Mouse (Mus musculus) heart, adult 2 months (tissue): ENCODE measurements around the gene Snrnp200. TPM values are rescaled to one million over a fixed set of nuclear protein-coding genes. Genes with fewer than 3 reads are reported as not detected.

Experiments
- DNase-seq, 2 experiments: peaks; one replicate each; pipeline ENCODE4 v3.0.0; 2021
- H3K27ac ChIP-seq: fragments of 200-600 bp; 2 replicates; pipeline ENCODE4 v1.8.1; 2022
- H3K27me3 ChIP-seq: fragments of 200-500 bp; 2 replicates; pipeline ENCODE4 v1.6.1; 2012; ENCODE audit warnings: mild to moderate bottlenecking, low read length, inconsistent platforms, mixed read lengths; ENCODE audit not compliant: control insufficient read depth, insufficient read depth
- H3K36me3 ChIP-seq: fragments of 200-500 bp; 2 replicates; pipeline ENCODE4 v1.6.1; 2012; ENCODE audit warnings: low read length, inconsistent platforms; ENCODE audit not compliant: control insufficient read depth, insufficient read depth
- H3K4me1 ChIP-seq: fragments of 200-500 bp; 2 replicates; pipeline ENCODE4 v1.6.1; 2011; ENCODE audit warnings: low read length; ENCODE audit not compliant: control insufficient read depth, insufficient read depth
- H3K4me3 ChIP-seq: fragments of 200-600 bp; 2 replicates; pipeline ENCODE4 v1.8.1; 2022
- H3K79me2 ChIP-seq: fragments of 200-500 bp; replicated peaks from 2 replicates; pipeline ENCODE4 v1.6.1; 2012; ENCODE audit warnings: mild to moderate bottlenecking, inconsistent platforms, low read length, moderate library complexity, mixed read lengths; ENCODE audit not compliant: control insufficient read depth, insufficient read depth
- H3K9ac ChIP-seq: fragments of 200-500 bp; 2 replicates; pipeline ENCODE4 v1.6.1; 2012; ENCODE audit warnings: low read depth, mild to moderate bottlenecking, control low read depth, inconsistent platforms, low read length, mixed read lengths
- CTCF ChIP-seq: fragments of 200-600 bp; IDR thresholded peaks from 2 replicates; pipeline ENCODE4 v1.8.1; 2022; ENCODE audit warnings: antibody characterized with exemption, mild to moderate bottlenecking, moderate library complexity
- EP300 ChIP-seq: fragments of 200-500 bp; IDR thresholded peaks from 2 replicates; pipeline ENCODE4 v1.6.1; 2011; ENCODE audit warnings: low read depth, low read length, control low read depth; ENCODE audit not compliant: insufficient read depth
- POLR2A ChIP-seq: fragments of 200-500 bp; IDR thresholded peaks from 2 replicates; pipeline ENCODE4 v1.6.1; 2011; ENCODE audit warnings: mild to moderate bottlenecking, low read depth, low read length, control low read depth; ENCODE audit not compliant: insufficient read depth
- WGBS: fragments of 180-500 bp; shearing (Covaris S2); methylation state at CpG from one replicate; pipeline ENCODE4 v1.1.7; 2018; 5-methylcytosine and 5-hydroxymethylcytosine counted together
- intact Hi-C: fragments of 180-260 bp; cut with DNase I; formaldehyde crosslinking; loops from one replicate; pipeline ENCODE4 v1.15.1; 2025
- polyA plus RNA-seq: library from polyadenylated mRNA; depleted of rRNA; stranded (reverse); fragments of >200 nt; gene quantifications from 2 replicates; pipeline ENCODE4 v1.2.3, GENCODE M21; 2012
- total RNA-seq, 2 experiments: library from RNA; stranded (reverse); gene quantifications; 2 replicates each; pipeline ENCODE4 v1.2.3; 2021

The Snrnp200 gene
- total and polyA plus RNA-seq, 3 experiments = 34.0 to 69.5 (median 59.3) TPM

DNA sequence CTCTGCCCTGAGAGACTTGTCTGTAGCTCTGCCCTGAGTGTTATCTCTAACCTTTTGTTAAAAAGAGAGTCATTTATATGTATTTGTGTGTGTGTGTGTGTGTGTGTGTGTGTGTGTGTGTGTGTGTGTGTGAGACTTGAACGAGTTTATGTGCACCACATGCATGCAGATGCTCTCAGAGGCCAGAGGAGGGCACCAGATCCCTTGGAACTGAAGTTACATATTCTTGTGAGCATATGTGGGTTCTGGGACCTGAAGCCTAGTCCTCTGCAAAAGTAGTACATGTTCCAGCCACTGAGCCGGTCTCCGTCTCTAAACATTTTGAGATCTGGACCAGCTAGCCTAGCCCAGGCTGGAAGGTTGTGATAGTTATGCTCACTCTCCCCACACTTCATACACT is 17.1 kb downstream of the Snrnp200 start:
- intact Hi-C loops = no loop called here
- no peak for DNase-seq
- no peaks in the 10 kb centered on the region for H3K36me3 ChIP-seq
- 99% methylated on average over 3 of the region's 3 CpGs for WGBS
- H3K79me2 ChIP-seq = no peaks in the 10 kb centered on the region
- no peak overlapping the region for H3K4me3 ChIP-seq
- no peak overlapping the region for H3K9ac ChIP-seq
- H3K4me1 ChIP-seq = no peaks in the 10 kb centered on the region
- no peak overlapping the region for H3K27ac ChIP-seq
- TF ChIP-seq CTCF (no peak), POLR2A (no peak), EP300 (no peak)
- no peaks in the 10 kb centered on the region for H3K27me3 ChIP-seq

GRCm38 (mm10) chr2:127237897-127238610 is 29.9 kb downstream of the Snrnp200 start:
- 70% methylated on average over 11 of the region's 11 CpGs for WGBS
- Histone ChIP-seq H3K27ac (no peak overlapping the region), H3K27me3 (no peaks in the 10 kb centered on the region), H3K4me1 (peaks cover 2% of the 10 kb centered on the region; the same call in 1 of the 2 replicates), H3K4me3 (no peak overlapping the region), H3K79me2 (no peaks in the 10 kb centered on the region), H3K36me3 (peaks cover 1% of the 10 kb centered on the region; the same call in 1 of the 2 replicates), H3K9ac (no peak overlapping the region)
- no peak for DNase-seq
- TF ChIP-seq CTCF (no peak), POLR2A (no peak), EP300 (no peak)
- intact Hi-C loops = no loop called here

- intact Hi-C loops = no loop called here
- Histone ChIP-seq H3K9ac (no peak overlapping the region), H3K4me1 (peaks cover 2% of the 10 kb centered on the region; the same call in 1 of the 2 replicates), H3K27me3 (no peaks in the 10 kb centered on the region), H3K36me3 (peaks cover 1% of the 10 kb centered on the region; the same call in 1 of the 2 replicates), H3K4me3 (no peak overlapping the region), H3K79me2 (no peaks in the 10 kb centered on the region), H3K27ac (no peak overlapping the region)
- no peak for DNase-seq
- no peak for TF ChIP-seq CTCF
- no peak for TF ChIP-seq EP300
- TF ChIP-seq POLR2A = no peak
- 93% methylated on average over 2 of the region's 2 CpGs for WGBS
These were observed 31.9 kb downstream of the Snrnp200 start for GRCm38 (mm10) chr2:127240065-127240464.

GRCm38 (mm10) chr2:127247592-127248333 is 39.6 kb downstream of the Snrnp200 start, which contains the start of the genes Ciao1 and Tmem127:
Gene Ciao1, minus strand, starts transcription at chr2:127247816.
Gene Tmem127, plus strand, starts transcription at chr2:127247908.
- Histone ChIP-seq H3K36me3 (peaks cover 19% of the 10 kb centered on the region), H3K27me3 (no peaks in the 10 kb centered on the region), H3K4me1 (peaks cover 12% of the 10 kb centered on the region), H3K4me3 (peak within 1 kb of the TSS; percentile 97), H3K79me2 (peaks cover 4% of the 10 kb centered on the region; the same call in 1 of the 2 replicates), H3K9ac (peak within 1 kb of the TSS; percentile 86), H3K27ac (peak within 1 kb of the TSS; percentile 93)
- WGBS = under 1% methylated on average over 53 of the region's 53 CpGs
- DNase-seq = peak; percentile 96 to 99
- intact Hi-C loops = loop anchor here (1.0 to 5.0 kb wide), 3 partner anchors 23 to 90 kb away; partner anchors contain the start of genes 1810024B03Rik, Astl, Dusp2 and Snrnp200
- TF ChIP-seq POLR2A (peak; percentile 88), EP300 (0 out of 2 replicates have a peak, but pooled peaks have one; percentile 15), CTCF (0 out of 2 replicates have a peak, but pooled peaks have one; percentile 10)

DNA sequence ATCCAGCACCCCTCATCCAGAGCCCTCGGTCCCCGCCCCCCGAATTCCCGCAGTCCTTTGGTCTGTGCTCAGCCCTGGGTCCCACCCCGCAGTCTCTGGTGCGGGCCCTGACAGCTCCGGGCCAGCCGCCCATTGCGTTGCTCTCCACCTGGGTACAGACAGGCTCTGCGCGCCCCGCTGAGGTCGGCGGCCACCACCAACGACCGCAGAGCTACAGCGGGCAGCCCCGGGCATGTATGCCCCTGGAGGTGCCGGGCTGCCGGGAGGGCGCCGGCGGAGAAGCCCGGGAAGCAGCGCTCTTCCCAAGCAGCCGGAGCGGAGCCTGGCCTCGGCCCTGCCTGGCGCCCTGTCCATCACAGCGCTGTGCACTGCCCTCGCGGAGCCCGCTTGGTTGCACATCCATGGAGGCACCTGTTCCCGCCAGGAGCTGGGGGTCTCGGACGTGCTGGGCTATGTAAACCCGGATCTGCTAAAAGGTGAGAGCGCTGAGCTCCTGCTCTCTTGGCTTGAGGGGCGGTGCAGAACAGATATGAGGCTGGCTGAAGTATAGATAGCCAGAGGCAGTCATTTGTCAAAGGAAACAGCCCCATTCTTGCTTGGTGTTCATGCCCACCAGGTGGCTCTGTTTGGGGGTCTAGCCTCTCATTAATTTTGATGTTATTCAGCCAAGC is 40.3 kb downstream of the Snrnp200 start:
- DNase-seq = peak; percentile 50 to 57

More for the DNA sequence above, 40.3 kb downstream of the Snrnp200 start:
- H3K79me2 ChIP-seq = peaks cover 4% of the 10 kb centered on the region; the same call in 1 of the 2 replicates
- TF ChIP-seq EP300 (no peak), POLR2A (no peak), CTCF (peak; percentile 40)
- peak overlapping the region; percentile 93 for H3K27ac ChIP-seq
- H3K4me1 ChIP-seq = peaks cover 12% of the 10 kb centered on the region
- intact Hi-C loops = loop anchor here (1.0 to 5.0 kb wide), 2 partner anchors 22 to 89 kb away; partner anchors contain the start of genes Astl, Dusp2 and Stard7
- H3K9ac ChIP-seq = peak overlapping the region; percentile 86
- WGBS = 1% methylated on average over 39 of the region's 39 CpGs
- H3K36me3 ChIP-seq = peaks cover 21% of the 10 kb centered on the region
- H3K4me3 ChIP-seq = peak overlapping the region; percentile 97
- no peaks in the 10 kb centered on the region for H3K27me3 ChIP-seq
